17 mouse cellular contexts compared by ENCODE assay signal in the genomic region with DNA sequence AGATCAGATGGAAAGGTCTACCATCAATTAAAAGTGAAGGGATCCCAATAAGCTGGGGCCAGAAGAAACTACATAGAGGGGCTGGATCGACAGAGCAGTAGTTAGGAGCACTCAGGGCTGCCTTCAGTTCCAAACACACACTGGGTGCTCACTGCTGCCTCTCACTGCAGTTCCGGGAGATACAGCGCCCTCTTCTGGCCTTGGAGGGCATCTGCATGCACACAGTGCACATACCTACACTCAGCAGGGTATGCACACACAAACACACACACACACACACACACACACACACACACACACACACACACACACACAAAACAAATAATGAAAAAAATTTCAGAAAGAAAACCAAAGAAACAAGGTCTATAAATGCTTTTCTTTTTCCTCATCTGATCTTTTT.
DNase-seq lines count a peak whose midpoint lies in the region; ATAC-seq and TF ChIP-seq lines count a peak whose summit lies in the region.
"Had no signal": no experiment of that assay in that cellular context is flagged by ENCODE, and none has a peak within 500 bp of the region (broad histone marks: within the 10 kb centered on the region; RNA-seq: fewer than 3 reads in every experiment).

No protein-coding gene starts in this region.

- no peaks in the 10 kb centered on the region for H3K36me3 ChIP-seq in intestine, postnatal 0 days (ENCODE audit: control insufficient read depth, insufficient read depth)
- no peaks in the 10 kb centered on the region for H3K36me3 ChIP-seq in intestine, embryonic 16.5 days (ENCODE audit: control insufficient read depth, insufficient read depth, low read length)
- H3K36me3 ChIP-seq in lung, postnatal 0 days (ENCODE audit: insufficient read depth, low read length), result no peaks in the 10 kb centered on the region
- H3K36me3 ChIP-seq: forebrain, embryonic 12.5 days; heart, embryonic 15.5 days; hindbrain, embryonic 15.5 days; liver, embryonic 12.5 days had no signal

- H3K27ac ChIP-seq in intestine, postnatal 0 days (ENCODE audit: low read depth, low read length), result no peak overlapping the region
- no peak overlapping the region for H3K27ac ChIP-seq in intestine, embryonic 16.5 days (ENCODE audit: low read length)
- no peak overlapping the region for H3K27ac ChIP-seq in lung, postnatal 0 days (ENCODE audit: low read length)
- H3K27ac ChIP-seq: forebrain, embryonic 12.5 days; heart, embryonic 15.5 days; hindbrain, embryonic 15.5 days; liver, embryonic 12.5 days had no signal

- H3K4me2 ChIP-seq in intestine, postnatal 0 days (replicated peaks; ENCODE audit: low read depth), result no peak overlapping the region
- H3K4me2 ChIP-seq in intestine, embryonic 16.5 days (ENCODE audit: low read depth, low read length), result no peak overlapping the region
- H3K4me2 ChIP-seq in lung, postnatal 0 days (replicated peaks; ENCODE audit: low read depth, low read length), result no peak overlapping the region
- H3K4me2 ChIP-seq: forebrain, embryonic 12.5 days; heart, embryonic 15.5 days; hindbrain, embryonic 15.5 days; liver, embryonic 12.5 days had no signal

- no peak for TF ChIP-seq EP300 in lung, postnatal 0 days (IDR thresholded peaks at IDR 0.05)

- no peaks in the 10 kb centered on the region for H3K27me3 ChIP-seq in intestine, postnatal 0 days (replicated peaks; ENCODE audit: control insufficient read depth, insufficient read depth, low read length)
- no peaks in the 10 kb centered on the region for H3K27me3 ChIP-seq in intestine, embryonic 16.5 days (replicated peaks; ENCODE audit: control insufficient read depth, insufficient read depth, low read length)
- H3K27me3 ChIP-seq in lung, postnatal 0 days (replicated peaks; ENCODE audit: insufficient read depth, low read length), result no peaks in the 10 kb centered on the region
- H3K27me3 ChIP-seq: forebrain, embryonic 12.5 days; heart, embryonic 15.5 days; hindbrain, embryonic 15.5 days; liver, embryonic 12.5 days had no signal

- no peak for ATAC-seq in intestine, postnatal 0 days
- ATAC-seq in intestine, embryonic 16.5 days, result no peak
- ATAC-seq in lung, postnatal 0 days, result no peak
- ATAC-seq: liver, embryonic 12.5 days had no signal

- no peak overlapping the region for H3K4me3 ChIP-seq in intestine, postnatal 0 days (ENCODE audit: low read depth, low read length)
- no peak overlapping the region for H3K4me3 ChIP-seq in intestine, embryonic 16.5 days (ENCODE audit: low read length)
- H3K4me3 ChIP-seq in lung, postnatal 0 days (ENCODE audit: low read depth, low read length), result no peak overlapping the region
- H3K4me3 ChIP-seq: forebrain, embryonic 12.5 days; heart, embryonic 15.5 days; hindbrain, embryonic 15.5 days; liver, embryonic 12.5 days had no signal

- H3K9me3 ChIP-seq in intestine, postnatal 0 days (ENCODE audit: control insufficient read depth), result no peaks in the 10 kb centered on the region
- H3K9me3 ChIP-seq in intestine, embryonic 16.5 days (ENCODE audit: control insufficient read depth, low read length), result no peaks in the 10 kb centered on the region
- H3K9me3 ChIP-seq in lung, postnatal 0 days (ENCODE audit: low read length), result no peaks in the 10 kb centered on the region
- H3K9me3 ChIP-seq: forebrain, embryonic 12.5 days; heart, embryonic 15.5 days; hindbrain, embryonic 15.5 days; liver, embryonic 12.5 days had no signal

- TF ChIP-seq CTCF in intestine, postnatal 0 days (IDR thresholded peaks at IDR 0.05; ENCODE audit: low read depth), result peak; percentile 25; the same call in 1 of the 2 replicates
- TF ChIP-seq CTCF in lung, postnatal 0 days (IDR thresholded peaks at IDR 0.05), result peak; percentile 41

- H3K4me1 ChIP-seq in intestine, postnatal 0 days (replicated peaks; ENCODE audit: control insufficient read depth, insufficient read depth, low read length), result no peaks in the 10 kb centered on the region
- H3K4me1 ChIP-seq in intestine, embryonic 16.5 days (ENCODE audit: control insufficient read depth, insufficient read depth, low read length), result no peaks in the 10 kb centered on the region; the same call in 1 of the 2 replicates
- H3K4me1 ChIP-seq in lung, postnatal 0 days (ENCODE audit: insufficient read depth, low read depth, low read length), result peaks cover 12% of the 10 kb centered on the region; the same call in 1 of the 2 replicates
- H3K4me1 ChIP-seq: forebrain, embryonic 12.5 days; hindbrain, embryonic 15.5 days had no signal

- no peak for DNase-seq in lung, postnatal 0 days (ENCODE audit: low spot score)
- DNase-seq in lung, postnatal 25 days (ENCODE audit: low spot score), result no peak
- peak; percentile 17 for DNase-seq in ES-CJ7 (ENCODE audit: low read depth, low spot score)
- DNase-seq in NIH3T3 (ENCODE audit: low read depth), result peak; percentile 17
- no peak for DNase-seq in frontal cortex, postnatal 14 days (ENCODE audit: low spot score in 2 of 2)
- DNase-seq in adrenal gland, postnatal 14 days, result no peak
- DNase-seq: cerebellum, postnatal 25 days; kidney, adult 18-20 months; kidney, postnatal 36 days; right cerebral cortex, postnatal 25 days; thymus, postnatal 4 days had no signal

- WGBS in intestine, postnatal 0 days, result 81% methylated on average over 3 of the region's 3 CpGs
- WGBS in intestine, embryonic 16.5 days, result 75% methylated on average over 3 of the region's 3 CpGs
- 93% methylated on average over 3 of the region's 3 CpGs for WGBS in lung, postnatal 0 days

- no peak overlapping the region for H3K9ac ChIP-seq in intestine, postnatal 0 days (ENCODE audit: low read depth, low read length)
- no peak overlapping the region for H3K9ac ChIP-seq in intestine, embryonic 16.5 days (ENCODE audit: low read depth, low read length)
- H3K9ac ChIP-seq in lung, postnatal 0 days (replicated peaks; ENCODE audit: low read depth), result no peak overlapping the region
- H3K9ac ChIP-seq: forebrain, embryonic 12.5 days; heart, embryonic 15.5 days; hindbrain, embryonic 15.5 days; liver, embryonic 12.5 days had no signal

Comparison
In these comparisons a context has a peak if more than half of its experiments do, and no peak if none do; other contexts are left out.
1. DNase-seq: peak in ES-CJ7 (single experiment) and NIH3T3 (single experiment); none in lung, postnatal 0 days (single experiment), lung, postnatal 25 days (single experiment), frontal cortex, postnatal 14 days (0 of 2) and adrenal gland, postnatal 14 days (single experiment).